Mouse (Mus musculus) kidney, adult 2 months (tissue): ENCODE measurements at regions not wholly inside any gene's neighbourhood (a gene's known extent, or its start where the extent isn't known, plus 50 kb on each side); places are given as distances from the start of the nearest gene placed in this dataset.

ENCODE experiments used
- CTCF ChIP-seq: fragments of 200-500 bp; conservative IDR thresholded peaks from 2 replicates; pipeline ENCODE4 v1.5.1; 2011; ENCODE audit warnings: low read depth, mild to moderate bottlenecking, control low read depth, low read length, moderate library complexity, mixed read lengths; ENCODE audit not compliant: insufficient read depth, insufficient read length
- POLR2A ChIP-seq: fragments of 200-500 bp; IDR thresholded peaks from one replicate; pipeline ENCODE4 v1.6.1; 2011; ENCODE audit warnings: low read depth, low read length, control low read depth

GRCm38 (mm10) chr3:58224696-58225095 lies 189.8 kb upstream of the Tsc22d2 start:
- TF ChIP-seq POLR2A, result no peak
- no peak for TF ChIP-seq CTCF
